Mouse (Mus musculus) midbrain, embryonic 13.5 days (tissue): ENCODE results near the gene Idi1. TPM values are rescaled to one million over a fixed set of nuclear protein-coding genes. Genes with fewer than 3 reads are reported as not detected.
"Not testable (repeated sequence)": the region's sequence is repeated elsewhere in the genome, so short reads cannot be mapped to it uniquely, and the experiment has no call there.

Experiments used
- ATAC-seq: fragments of 200-750 bp; cut with Nextera tagmentation; 2 replicates; pipeline ENCODE4 v1.8.0; 2017; ENCODE audit warnings: mild to moderate bottlenecking, moderate TSS enrichment, moderate library complexity
- H3K27ac ChIP-seq: fragments of 300-500 bp; sonication (generic); 2 replicates; pipeline ENCODE4 v1.5.1; 2015; ENCODE audit warnings: inconsistent platforms, mild to moderate bottlenecking, moderate library complexity
- H3K27me3 ChIP-seq: fragments of 300-500 bp; sonication (generic); 2 replicates; pipeline ENCODE4 v1.6.1; 2015; ENCODE audit warnings: mild to moderate bottlenecking, inconsistent platforms
- H3K36me3 ChIP-seq: fragments of 300-500 bp; sonication (generic); 2 replicates; pipeline ENCODE4 v1.6.1; 2015; ENCODE audit warnings: mild to moderate bottlenecking, inconsistent platforms
- H3K4me1 ChIP-seq: fragments of 300-500 bp; sonication (generic); replicated peaks from 2 replicates; pipeline ENCODE4 v1.6.1; 2015; ENCODE audit warnings: inconsistent platforms
- H3K4me2 ChIP-seq: fragments of 300-500 bp; sonication (generic); replicated peaks from 2 replicates; pipeline ENCODE4 v1.6.1; 2015; ENCODE audit warnings: moderate library complexity, mild to moderate bottlenecking, inconsistent platforms
- H3K4me3 ChIP-seq: fragments of 300-500 bp; sonication (generic); replicated peaks from 2 replicates; pipeline ENCODE4 v1.5.1; 2015; ENCODE audit warnings: mild to moderate bottlenecking, inconsistent platforms
- H3K9ac ChIP-seq: fragments of 300-500 bp; sonication (generic); replicated peaks from 2 replicates; pipeline ENCODE4 v1.6.1; 2015; ENCODE audit warnings: mild to moderate bottlenecking, inconsistent platforms
- H3K9me3 ChIP-seq: fragments of 300-500 bp; sonication (generic); 2 replicates; pipeline ENCODE4 v1.6.1; 2016; ENCODE audit warnings: mild to moderate bottlenecking, inconsistent platforms
- WGBS: fragments of 180-500 bp; shearing (Covaris S2); methylation state at CpG from one replicate; pipeline ENCODE4 v1.1.7; 2015; 5-methylcytosine and 5-hydroxymethylcytosine counted together
- polyA plus RNA-seq: library from polyadenylated mRNA; unstranded; fragments of >200 nt; fragmentation: Nextera tagmentation; extraction: Ambion mirVana; gene quantifications from 2 replicates; pipeline ENCODE4 v1.2.1, GENCODE M21; 2015

Idi1 gene
- 98.9 and 109 TPM in 2 replicates for polyA plus RNA-seq

DNA sequence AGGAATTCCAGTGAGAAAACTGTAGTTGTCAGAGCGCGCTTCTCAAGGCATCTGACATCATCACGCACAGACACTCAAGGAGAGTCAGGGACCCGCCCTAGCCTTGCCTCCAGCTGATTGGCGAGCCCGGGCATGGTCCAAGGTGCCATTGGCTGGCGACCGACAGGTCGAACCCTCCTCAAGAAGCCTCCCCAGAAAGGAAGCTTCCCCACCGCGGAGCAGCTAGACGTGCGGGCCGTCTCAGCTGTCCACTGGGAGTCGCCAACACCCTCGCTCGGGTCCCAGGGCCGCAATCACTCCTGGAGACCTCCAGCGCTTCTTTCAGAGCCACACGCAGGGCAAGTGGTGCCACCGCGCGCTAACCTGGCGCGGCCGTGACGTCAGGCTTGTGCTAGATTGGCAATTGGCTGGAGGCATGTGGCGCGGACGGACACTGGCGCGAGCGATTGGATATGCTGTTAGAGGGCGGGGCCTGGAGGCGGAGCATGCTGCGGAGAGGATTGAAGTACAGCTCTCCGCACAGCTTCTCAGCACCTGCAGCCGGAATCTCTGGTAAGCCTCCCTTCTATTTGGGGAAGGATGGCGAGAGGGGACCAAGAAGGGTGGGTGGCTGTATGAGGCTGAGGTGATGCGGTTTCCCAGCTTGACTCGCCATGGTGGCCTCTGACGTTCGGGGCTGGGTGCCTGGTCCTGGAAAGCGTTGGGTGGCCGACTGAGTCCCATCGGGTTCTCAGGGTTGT is at the start of gene Idi1:
Idi1 (plus strand) TSS at position 57 of the 740 bp plus-strand sequence.
- peak within 1 kb of the TSS; percentile 76 for H3K4me3 ChIP-seq
- no peaks in the 10 kb centered on the region for H3K27me3 ChIP-seq
- peak; percentile 100 for ATAC-seq
- peaks cover 35% of the 10 kb centered on the region for H3K4me1 ChIP-seq
- H3K9ac ChIP-seq: peak within 1 kb of the TSS; percentile 73
- WGBS: under 1% methylated on average over 46 of the region's 46 CpGs
- H3K4me2 ChIP-seq: peak within 1 kb of the TSS; percentile 68
- H3K36me3 ChIP-seq: peaks cover 22% of the 10 kb centered on the region
- H3K27ac ChIP-seq: peak within 1 kb of the TSS; percentile 97
- H3K9me3 ChIP-seq: no peaks in the 10 kb centered on the region

DNA sequence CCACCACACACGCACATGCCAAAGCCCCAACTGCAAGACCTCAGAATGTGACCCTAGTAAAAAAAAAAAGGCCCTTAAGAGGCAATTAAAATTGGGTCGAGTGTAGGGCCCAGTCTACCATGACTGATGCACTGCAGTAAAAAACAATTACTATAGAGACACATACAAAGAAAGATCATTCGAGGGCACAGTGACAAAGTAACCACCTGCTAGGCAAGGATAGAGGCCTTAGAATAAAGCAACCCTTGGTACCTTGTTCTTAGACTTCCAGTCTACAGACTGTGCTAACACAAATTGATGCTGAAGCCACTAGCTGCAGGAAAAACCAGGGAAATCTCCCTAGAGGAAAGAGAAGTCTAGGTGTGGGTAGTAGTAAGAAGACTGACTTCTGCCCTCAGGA is 46.9 kb upstream of the Idi1 start:
- peaks cover 85% of the 10 kb centered on the region for H3K36me3 ChIP-seq
- H3K9ac ChIP-seq: no peak overlapping the region
- no peak overlapping the region for H3K4me3 ChIP-seq
- H3K27me3 ChIP-seq: no peaks in the 10 kb centered on the region
- no peaks in the 10 kb centered on the region for H3K4me1 ChIP-seq
- no peak overlapping the region for H3K27ac ChIP-seq
- H3K4me2 ChIP-seq: no peak overlapping the region
- 29% methylated on average over 3 of the region's 3 CpGs for WGBS
- no peaks in the 10 kb centered on the region for H3K9me3 ChIP-seq
- ATAC-seq: no peak

DNA sequence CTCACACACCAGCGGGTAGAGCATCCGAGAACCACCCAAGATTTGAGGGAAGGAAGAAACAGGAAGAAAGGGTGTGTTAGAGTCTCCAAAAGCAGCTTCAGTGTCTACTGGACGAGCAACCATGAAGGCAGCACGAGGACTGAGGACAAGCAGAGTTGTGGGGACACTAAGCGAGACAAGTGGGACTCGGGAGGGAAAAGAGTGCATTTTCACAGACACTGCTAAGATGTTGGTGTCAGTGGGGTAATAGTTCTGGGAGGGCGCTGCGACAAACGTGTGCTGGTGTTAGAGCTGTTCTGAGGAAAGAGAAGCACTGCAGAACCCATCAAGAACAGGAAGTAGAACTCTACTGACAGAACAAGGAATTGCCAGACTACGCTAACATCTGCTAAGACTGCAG is 46.2 kb upstream of the Idi1 start:
- Histone ChIP-seq H3K9me3 (no peaks in the 10 kb centered on the region), H3K4me1 (no peaks in the 10 kb centered on the region), H3K27ac (peak overlapping the region; percentile 32; the same call in 1 of the 2 replicates), H3K4me2 (no peak overlapping the region), H3K4me3 (no peak overlapping the region), H3K36me3 (peaks cover 85% of the 10 kb centered on the region), H3K9ac (no peak overlapping the region), H3K27me3 (no peaks in the 10 kb centered on the region)
- 91% methylated on average over 10 of the region's 10 CpGs for WGBS
- ATAC-seq: no peak

DNA sequence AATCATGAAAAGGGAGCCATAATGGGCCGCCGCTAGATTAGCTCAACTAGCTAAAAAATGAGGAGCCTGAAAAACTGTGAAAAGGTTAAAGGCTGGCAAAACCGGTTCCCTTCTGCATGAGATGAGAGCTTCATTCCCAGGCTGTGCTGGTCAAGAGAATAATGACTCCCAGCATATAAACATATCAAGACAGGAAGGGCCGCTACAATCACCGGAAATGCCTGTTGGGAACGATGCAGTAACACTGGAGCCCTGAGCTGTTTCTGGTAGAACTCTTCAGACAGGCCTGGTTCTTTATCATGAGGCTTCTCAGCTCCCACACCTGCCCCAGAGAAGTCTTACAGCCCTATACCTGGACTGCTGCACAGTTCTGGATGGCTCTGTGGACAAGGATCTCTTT is 45.4 kb upstream of the Idi1 start:
- 92% methylated on average over 6 of the region's 6 CpGs for WGBS
- no peaks in the 10 kb centered on the region for H3K9me3 ChIP-seq
- H3K4me2 ChIP-seq: no peak overlapping the region
- no peak overlapping the region for H3K4me3 ChIP-seq
- no peak for ATAC-seq
- H3K36me3 ChIP-seq: peaks cover 81% of the 10 kb centered on the region
- H3K27ac ChIP-seq: no peak overlapping the region
- H3K4me1 ChIP-seq: no peaks in the 10 kb centered on the region
- H3K27me3 ChIP-seq: no peaks in the 10 kb centered on the region
- H3K9ac ChIP-seq: no peak overlapping the region

DNA sequence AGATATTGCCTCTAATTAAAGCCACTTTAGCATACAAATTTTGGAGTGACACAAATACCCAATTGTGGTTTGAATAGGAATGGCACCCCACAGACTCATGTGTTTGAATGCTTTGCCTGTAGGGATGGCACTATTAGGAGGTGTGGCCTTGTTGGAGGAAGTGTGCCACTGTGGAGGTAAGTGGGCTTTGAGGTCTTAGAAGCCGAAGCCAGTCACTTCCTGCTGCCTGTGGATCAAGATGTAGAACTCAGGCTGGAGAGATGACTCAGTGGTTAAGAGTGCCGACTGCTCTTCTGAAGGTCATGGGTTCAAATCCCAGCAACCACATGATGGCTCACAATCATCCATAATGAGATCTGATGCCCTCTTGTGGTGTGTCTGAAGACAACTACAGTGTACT is 44.4 kb upstream of the Idi1 start:
- Histone ChIP-seq H3K27ac (no peak overlapping the region), H3K4me3 (no peak overlapping the region), H3K36me3 (peaks cover 77% of the 10 kb centered on the region), H3K27me3 (no peaks in the 10 kb centered on the region), H3K9me3 (no peaks in the 10 kb centered on the region), H3K4me2 (no peak overlapping the region), H3K4me1 (no peaks in the 10 kb centered on the region), H3K9ac (no peak overlapping the region)
- no peak for ATAC-seq
- WGBS: 96% methylated on average over 2 of the region's 2 CpGs

DNA sequence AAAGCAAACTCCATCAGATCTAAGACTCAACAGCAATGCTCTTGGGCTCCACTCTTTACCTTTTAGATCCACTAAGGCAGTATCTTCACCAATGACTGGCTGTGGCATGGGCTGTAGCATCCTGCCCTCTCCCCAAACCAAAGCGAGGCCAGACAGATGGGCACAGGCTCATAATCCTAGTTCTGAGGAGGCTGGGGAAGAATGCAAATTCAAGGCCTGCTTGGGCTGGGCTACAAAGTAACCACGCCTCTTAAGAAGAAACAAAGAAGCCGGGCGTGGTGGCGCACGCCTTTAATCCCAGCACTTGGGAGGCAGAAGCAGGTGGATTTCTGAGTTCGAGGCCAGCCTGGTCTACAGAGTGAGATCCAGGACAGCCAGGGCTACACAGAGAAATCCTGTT is 43.5 kb upstream of the Idi1 start:
- not testable (repeated sequence) for H3K4me3 ChIP-seq, H3K9ac ChIP-seq, H3K27me3 ChIP-seq, H3K9me3 ChIP-seq, H3K4me1 ChIP-seq, H3K27ac ChIP-seq, H3K4me2 ChIP-seq, ATAC-seq
- H3K36me3 ChIP-seq: peaks cover 74% of the 10 kb centered on the region
- 90% methylated on average over 7 of the region's 7 CpGs for WGBS

DNA sequence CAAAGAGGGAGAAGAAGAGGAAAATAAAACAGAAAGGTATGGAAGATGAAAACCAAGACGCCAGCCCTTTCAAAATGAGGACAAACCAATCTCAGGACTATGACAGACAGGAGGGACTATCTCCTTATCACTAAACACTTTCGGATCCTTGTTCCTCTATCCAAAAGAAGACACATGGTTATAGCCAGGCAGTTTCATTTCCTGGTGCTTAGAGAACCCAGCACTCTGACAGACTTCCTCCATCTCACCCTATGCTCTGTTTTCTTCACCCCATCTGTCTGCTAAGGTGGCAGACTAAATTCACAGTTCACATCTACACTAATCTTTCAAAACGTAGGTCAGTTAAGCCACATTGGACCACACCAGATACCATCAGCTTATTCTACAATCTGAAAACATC is 43.0 kb upstream of the Idi1 start:
- no peak overlapping the region for H3K4me3 ChIP-seq
- H3K27ac ChIP-seq: no peak overlapping the region
- no peak for ATAC-seq
- peaks cover 79% of the 10 kb centered on the region for H3K36me3 ChIP-seq
- H3K27me3 ChIP-seq: no peaks in the 10 kb centered on the region
- WGBS: 90% methylated on average over 3 of the region's 3 CpGs
- no peaks in the 10 kb centered on the region for H3K9me3 ChIP-seq
- no peak overlapping the region for H3K4me2 ChIP-seq
- H3K9ac ChIP-seq: no peak overlapping the region
- H3K4me1 ChIP-seq: no peaks in the 10 kb centered on the region

DNA sequence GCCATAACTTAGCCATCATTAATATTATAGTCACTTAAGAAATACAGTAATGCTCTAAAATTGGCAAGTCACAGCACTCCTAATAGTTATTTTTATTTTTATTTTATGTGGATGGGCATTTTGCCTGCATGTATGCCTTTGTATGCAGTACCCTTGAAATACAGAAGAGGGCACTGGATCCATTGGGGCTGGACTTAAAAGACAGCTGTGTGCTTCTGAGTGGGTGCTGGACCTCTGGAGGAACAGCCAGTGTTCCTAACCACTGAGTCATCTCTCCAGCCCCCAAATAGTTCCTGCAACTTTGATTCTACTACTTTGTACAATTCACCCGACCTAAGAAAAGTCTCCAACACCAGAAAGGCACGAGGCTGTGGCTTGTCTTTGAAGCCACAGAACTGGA is 37.6 kb upstream of the Idi1 start:
- H3K36me3 ChIP-seq: peaks cover 62% of the 10 kb centered on the region

DNA sequence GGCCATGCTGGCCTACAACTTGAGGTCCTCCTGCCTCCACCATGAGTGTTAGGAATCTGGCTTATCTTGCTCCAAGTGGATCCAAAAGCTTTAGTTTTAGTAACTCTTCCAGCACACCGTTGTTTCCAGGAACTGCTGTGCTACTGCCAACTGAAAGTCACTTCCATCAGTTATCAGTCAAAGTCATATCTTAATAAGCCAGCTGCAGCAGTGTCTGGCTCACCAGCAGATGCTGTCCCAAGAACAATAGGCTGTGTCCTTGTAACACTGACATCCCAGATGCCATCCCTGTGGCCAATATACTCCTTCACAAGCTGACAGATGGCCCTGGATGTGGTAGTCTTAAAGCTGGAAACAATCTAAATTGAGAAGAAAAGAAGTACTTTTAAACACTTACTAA is 36.0 kb upstream of the Idi1 start:
- H3K9ac ChIP-seq: no peak overlapping the region
- peaks cover 57% of the 10 kb centered on the region for H3K36me3 ChIP-seq
- no peak overlapping the region for H3K27ac ChIP-seq
- WGBS: 84% methylated on average over 1 of the region's 1 CpGs
- H3K4me1 ChIP-seq: no peaks in the 10 kb centered on the region
- no peak overlapping the region for H3K4me3 ChIP-seq
- H3K9me3 ChIP-seq: no peaks in the 10 kb centered on the region
- no peak for ATAC-seq
- no peaks in the 10 kb centered on the region for H3K27me3 ChIP-seq
- no peak overlapping the region for H3K4me2 ChIP-seq

More for the DNA sequence above, 37.6 kb upstream of the Idi1 start:
- no peak for ATAC-seq
- no peaks in the 10 kb centered on the region for H3K9me3 ChIP-seq
- no peak overlapping the region for H3K4me2 ChIP-seq
- no peak overlapping the region for H3K9ac ChIP-seq
- WGBS: 60% methylated on average over 2 of the region's 2 CpGs
- no peak overlapping the region for H3K27ac ChIP-seq
- H3K4me1 ChIP-seq: no peaks in the 10 kb centered on the region
- no peaks in the 10 kb centered on the region for H3K27me3 ChIP-seq
- no peak overlapping the region for H3K4me3 ChIP-seq

DNA sequence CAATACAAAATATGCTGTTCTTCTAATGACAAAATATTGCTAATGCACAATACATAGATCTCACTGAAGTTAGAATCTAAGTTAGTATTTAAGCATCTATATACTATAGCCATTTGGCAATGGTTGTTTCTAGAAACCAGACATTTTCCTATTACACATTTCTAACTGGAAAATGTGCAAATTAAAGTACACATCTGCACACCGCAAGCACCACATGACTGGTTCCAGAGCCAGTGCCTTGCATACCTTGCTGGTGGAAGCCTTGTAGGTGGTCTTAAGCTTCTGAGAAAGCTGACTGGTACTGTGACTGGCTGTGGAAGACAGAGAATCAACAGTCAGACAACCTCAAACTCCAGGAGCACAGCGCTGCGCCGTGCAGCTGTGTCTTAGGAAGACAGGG is 31.9 kb upstream of the Idi1 start:
- no peak overlapping the region for H3K27ac ChIP-seq
- H3K4me2 ChIP-seq: no peak overlapping the region
- no peak for ATAC-seq
- no peaks in the 10 kb centered on the region for H3K4me1 ChIP-seq
- no peaks in the 10 kb centered on the region for H3K9me3 ChIP-seq
- H3K9ac ChIP-seq: no peak overlapping the region
- H3K27me3 ChIP-seq: no peaks in the 10 kb centered on the region
- H3K36me3 ChIP-seq: peaks cover 39% of the 10 kb centered on the region
- WGBS: 93% methylated on average over 4 of the region's 4 CpGs
- no peak overlapping the region for H3K4me3 ChIP-seq

DNA sequence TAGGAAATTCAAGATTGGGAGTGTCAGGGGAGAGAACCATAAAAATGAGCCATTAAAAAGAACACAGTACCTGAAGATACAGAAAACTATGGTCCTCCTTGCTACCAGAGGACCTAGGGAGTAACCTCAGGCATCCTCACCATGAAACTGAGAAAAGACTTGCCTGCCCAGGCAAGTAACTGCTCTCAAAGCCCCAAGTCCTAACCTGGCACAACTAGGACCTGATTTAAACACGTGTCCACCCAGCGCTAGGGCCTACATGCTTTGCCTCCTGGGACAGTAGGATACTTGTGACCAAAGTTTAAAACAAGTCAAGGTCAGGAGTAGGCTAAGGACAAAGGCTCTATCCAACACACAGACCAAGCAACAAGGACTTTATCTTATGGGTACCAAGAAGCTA is 30.5 kb upstream of the Idi1 start:
- Histone ChIP-seq H3K27ac (no peak overlapping the region), H3K4me1 (no peaks in the 10 kb centered on the region), H3K9me3 (no peaks in the 10 kb centered on the region), H3K4me3 (no peak overlapping the region), H3K36me3 (peaks cover 40% of the 10 kb centered on the region), H3K9ac (no peak overlapping the region), H3K27me3 (no peaks in the 10 kb centered on the region), H3K4me2 (no peak overlapping the region)
- WGBS: 98% methylated on average over 2 of the region's 2 CpGs
- ATAC-seq: no peak

DNA sequence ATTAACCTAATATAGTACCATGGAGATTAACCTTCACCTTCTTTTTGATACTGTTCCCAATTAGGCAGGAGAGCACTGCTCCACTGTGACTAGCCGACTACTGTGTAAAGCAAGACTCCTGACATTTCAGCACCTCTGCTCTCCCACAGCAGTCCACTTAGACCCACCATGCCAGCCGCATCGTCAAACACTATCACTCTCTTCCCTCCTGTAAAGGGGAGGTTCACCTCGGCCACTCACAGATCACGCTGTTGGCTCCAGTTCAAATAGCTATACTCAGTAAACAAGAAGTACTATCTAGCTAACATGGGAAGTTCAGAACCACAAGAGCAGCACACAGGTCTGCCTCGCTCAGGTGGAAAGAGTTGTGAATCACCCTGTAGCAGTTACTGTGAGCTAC is 26.8 kb upstream of the Idi1 start:
- H3K27me3 ChIP-seq: no peaks in the 10 kb centered on the region
- ATAC-seq: no peak
- 97% methylated on average over 6 of the region's 6 CpGs for WGBS

DNA sequence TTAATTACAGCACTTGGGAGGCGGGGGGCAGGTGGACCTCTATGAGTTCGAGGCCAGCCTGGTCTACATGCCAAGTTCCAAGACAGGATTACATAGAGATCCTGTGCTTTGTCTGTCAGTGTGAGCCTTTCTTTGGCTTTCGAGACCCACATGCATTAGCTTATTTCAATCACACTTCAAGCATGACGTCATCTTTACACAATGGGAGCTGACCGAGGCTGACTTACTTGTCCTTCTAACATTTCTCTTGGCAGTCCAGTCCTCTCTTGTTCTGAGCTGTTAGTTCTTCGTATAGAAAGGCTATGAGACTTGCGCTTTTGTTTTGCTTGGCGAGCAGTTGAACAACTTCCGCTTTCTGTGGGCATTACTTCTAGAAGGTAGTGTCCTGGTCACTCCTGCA is 24.4 kb upstream of the Idi1 start:
- Histone ChIP-seq H3K27ac (no peak overlapping the region), H3K4me2 (no peak overlapping the region), H3K36me3 (peaks cover 28% of the 10 kb centered on the region), H3K9me3 (no peaks in the 10 kb centered on the region), H3K4me3 (no peak overlapping the region), H3K27me3 (no peaks in the 10 kb centered on the region), H3K4me1 (no peaks in the 10 kb centered on the region), H3K9ac (no peak overlapping the region)
- no peak for ATAC-seq
- WGBS: 92% methylated on average over 9 of the region's 9 CpGs

More for the DNA sequence above, 26.8 kb upstream of the Idi1 start:
- no peaks in the 10 kb centered on the region for H3K9me3 ChIP-seq
- no peak overlapping the region for H3K4me2 ChIP-seq
- no peaks in the 10 kb centered on the region for H3K4me1 ChIP-seq
- H3K27ac ChIP-seq: no peak overlapping the region
- no peak overlapping the region for H3K9ac ChIP-seq
- H3K4me3 ChIP-seq: no peak overlapping the region
- peaks cover 39% of the 10 kb centered on the region for H3K36me3 ChIP-seq
